Mouse (Mus musculus) ovary, postnatal 14 days (tissue): Measurements from ENCODE around the gene Rasa1.
A peak's percentile ranks its signal among the peaks of the same experiment; 100 is the strongest.

Source experiments
- DNase-seq: peaks from one replicate; pipeline ENCODE4 v3.0.0; 2022; ENCODE audit warnings: low spot score

Gene Rasa1

GRCm38 (mm10) chr13:85288843-85289713 is at the start of gene Rasa1:
Rasa1 (minus strand) TSS chr13:85289130.
- DNase-seq: peak; percentile 85

GRCm38 (mm10) chr13:85311547-85311946 is 22.6 kb upstream of the Rasa1 start:
- no peak for DNase-seq

GRCm38 (mm10) chr13:85310968-85311367 is 22.0 kb upstream of the Rasa1 start:
- no peak for DNase-seq

- DNase-seq: no peak
Measured at GRCm38 (mm10) chr13:85310483-85310882, 21.6 kb upstream of the Rasa1 start.

GRCm38 (mm10) chr13:85306039-85306438 is 17.1 kb upstream of the Rasa1 start:
- DNase-seq: no peak

- no peak for DNase-seq
Measured at GRCm38 (mm10) chr13:85290651-85291050, 1.7 kb upstream of the Rasa1 start.

- DNase-seq: peak; percentile 14
Measured at GRCm38 (mm10) chr13:85288574-85288842, 422 bp downstream of the Rasa1 start.

GRCm38 (mm10) chr13:85287876-85288573 is 905 bp downstream of the Rasa1 start:
- peak; percentile 4 for DNase-seq

- DNase-seq: no peak
Measured at GRCm38 (mm10) chr13:85282626-85283025, 6.3 kb downstream of the Rasa1 start.

- DNase-seq: no peak
Measured at GRCm38 (mm10) chr13:85278951-85279350, 10.0 kb downstream of the Rasa1 start.

- no peak for DNase-seq
Measured at GRCm38 (mm10) chr13:85274572-85274971, 14.4 kb downstream of the Rasa1 start.

- DNase-seq: no peak
Measured at GRCm38 (mm10) chr13:85273788-85274187, 15.1 kb downstream of the Rasa1 start.

- no peak for DNase-seq
Measured at GRCm38 (mm10) chr13:85238760-85239159, 50.2 kb downstream of the Rasa1 start.

GRCm38 (mm10) chr13:85218656-85219055 is 70.3 kb downstream of the Rasa1 start:
- no peak for DNase-seq

- no peak for DNase-seq
Measured at GRCm38 (mm10) chr13:85210353-85210752, 78.6 kb downstream of the Rasa1 start.

GRCm38 (mm10) chr13:85208656-85209055 is 80.3 kb downstream of the Rasa1 start:
- no peak for DNase-seq

- no peak for DNase-seq
Measured at GRCm38 (mm10) chr13:85207493-85207892, 81.4 kb downstream of the Rasa1 start.

- DNase-seq: no peak
Measured at GRCm38 (mm10) chr13:85191253-85191652, 97.7 kb downstream of the Rasa1 start.

- DNase-seq: no peak
Measured at GRCm38 (mm10) chr13:85189644-85190121, 99.2 kb downstream of the Rasa1 start.

GRCm38 (mm10) chr13:85188903-85189643 is 99.9 kb downstream of the Rasa1 start, which contains the start of gene Ccnh:
Ccnh (plus strand) TSS chr13:85189408.
- DNase-seq: peak; percentile 85
